Mouse (Mus musculus) embryonic facial prominence, embryonic 13.5 days (tissue): ENCODE measurements around the gene Lrp6. TPM values are rescaled to one million over a fixed set of nuclear protein-coding genes. Genes with fewer than 3 reads are reported as not detected.

Experiments
- ATAC-seq: fragments of 200-750 bp; cut with Nextera tagmentation; 2 replicates; pipeline ENCODE4 v1.8.0; 2017; ENCODE audit warnings: low read depth; ENCODE audit not compliant: insufficient number of reproducible peaks, insufficient read depth, low FRiP score, low TSS enrichment
- H3K27ac ChIP-seq: fragments of 300-500 bp; sonication (generic); 2 replicates; pipeline ENCODE4 v1.5.1; 2015; ENCODE audit warnings: moderate library complexity, mild to moderate bottlenecking, inconsistent platforms
- H3K27me3 ChIP-seq: fragments of 300-500 bp; sonication (generic); 2 replicates; pipeline ENCODE4 v1.6.1; 2015; ENCODE audit warnings: mild to moderate bottlenecking, inconsistent platforms
- H3K36me3 ChIP-seq: fragments of 300-500 bp; sonication (generic); 2 replicates; pipeline ENCODE4 v1.6.1; 2015; ENCODE audit warnings: mild to moderate bottlenecking, inconsistent platforms
- H3K4me1 ChIP-seq: fragments of 300-500 bp; sonication (generic); 2 replicates; pipeline ENCODE4 v1.6.1; 2015; ENCODE audit warnings: inconsistent platforms
- H3K4me2 ChIP-seq: fragments of 300-500 bp; sonication (generic); 2 replicates; pipeline ENCODE4 v1.6.1; 2015; ENCODE audit warnings: moderate library complexity, mild to moderate bottlenecking, inconsistent platforms
- H3K4me3 ChIP-seq: fragments of 300-500 bp; sonication (generic); 2 replicates; pipeline ENCODE4 v1.5.1; 2015; ENCODE audit warnings: mild to moderate bottlenecking, inconsistent platforms
- H3K9ac ChIP-seq: fragments of 300-500 bp; sonication (generic); 2 replicates; pipeline ENCODE4 v1.6.1; 2015; ENCODE audit warnings: mild to moderate bottlenecking, inconsistent platforms
- H3K9me3 ChIP-seq: fragments of 300-500 bp; sonication (generic); 2 replicates; pipeline ENCODE4 v1.6.1; 2016; ENCODE audit warnings: inconsistent platforms
- WGBS: fragments of 180-500 bp; shearing (Covaris S2); methylation state at CpG from one replicate; pipeline ENCODE4 v1.1.7; 2015; ENCODE audit warnings: mixed read lengths; 5-methylcytosine and 5-hydroxymethylcytosine counted together
- polyA plus RNA-seq: library from polyadenylated mRNA; unstranded; fragments of >200 nt; fragmentation: Nextera tagmentation; extraction: Ambion mirVana; gene quantifications from 2 replicates; pipeline ENCODE4 v1.2.1, GENCODE M21; 2015

The Lrp6 gene
- polyA plus RNA-seq, 1 experiment from 2014 or later = 34.2 TPM

- no peaks in the 10 kb centered on the region for H3K27me3 ChIP-seq
- H3K27ac ChIP-seq = peak overlapping the region; percentile 75
- H3K4me1 ChIP-seq = peaks cover 14% of the 10 kb centered on the region
- no peak overlapping the region for H3K4me3 ChIP-seq
- no peak for ATAC-seq
- WGBS = 63% methylated on average over 7 of the region's 7 CpGs
- no peaks in the 10 kb centered on the region for H3K9me3 ChIP-seq
- no peaks in the 10 kb centered on the region for H3K36me3 ChIP-seq
- H3K9ac ChIP-seq = no peak overlapping the region
- H3K4me2 ChIP-seq = no peak overlapping the region
Measured at GRCm38 (mm10) chr6:134601130-134601529, 34.4 kb upstream of the Lrp6 start.

- WGBS = 65% methylated on average over 1 of the region's 1 CpGs
- no peaks in the 10 kb centered on the region for H3K9me3 ChIP-seq
- H3K4me3 ChIP-seq = no peak overlapping the region
- no peak overlapping the region for H3K4me2 ChIP-seq
- H3K27me3 ChIP-seq = no peaks in the 10 kb centered on the region
- no peak overlapping the region for H3K9ac ChIP-seq
- H3K27ac ChIP-seq = no peak overlapping the region
- no peak for ATAC-seq
- H3K36me3 ChIP-seq = no peaks in the 10 kb centered on the region
- peaks cover 12% of the 10 kb centered on the region for H3K4me1 ChIP-seq
Measured at GRCm38 (mm10) chr6:134599239-134599638, 32.5 kb upstream of the Lrp6 start.

GRCm38 (mm10) chr6:134597651-134598229 is 31.0 kb upstream of the Lrp6 start:
- Histone ChIP-seq H3K9ac (no peak overlapping the region), H3K4me3 (no peak overlapping the region), H3K4me2 (no peak overlapping the region), H3K9me3 (no peaks in the 10 kb centered on the region), H3K27me3 (no peaks in the 10 kb centered on the region), H3K4me1 (peaks cover 7% of the 10 kb centered on the region), H3K27ac (no peak overlapping the region), H3K36me3 (no peaks in the 10 kb centered on the region)
- 85% methylated on average over 6 of the region's 6 CpGs for WGBS
- no peak for ATAC-seq

GRCm38 (mm10) chr6:134594569-134595442 is 28.0 kb upstream of the Lrp6 start:
- no peaks in the 10 kb centered on the region for H3K27me3 ChIP-seq
- no peaks in the 10 kb centered on the region for H3K9me3 ChIP-seq
- 74% methylated on average over 21 of the region's 21 CpGs for WGBS
- H3K4me3 ChIP-seq = no peak overlapping the region
- H3K27ac ChIP-seq = no peak overlapping the region
- no peak for ATAC-seq
- no peaks in the 10 kb centered on the region for H3K4me1 ChIP-seq
- no peak overlapping the region for H3K9ac ChIP-seq
- H3K4me2 ChIP-seq = no peak overlapping the region
- H3K36me3 ChIP-seq = no peaks in the 10 kb centered on the region

GRCm38 (mm10) chr6:134591614-134592013 is 24.8 kb upstream of the Lrp6 start:
- no peak for ATAC-seq
- Histone ChIP-seq H3K9me3 (no peaks in the 10 kb centered on the region), H3K4me1 (no peaks in the 10 kb centered on the region), H3K4me3 (no peak overlapping the region), H3K4me2 (no peak overlapping the region), H3K9ac (no peak overlapping the region), H3K27ac (no peak overlapping the region), H3K36me3 (no peaks in the 10 kb centered on the region), H3K27me3 (no peaks in the 10 kb centered on the region)
- whole genome bisulfite sequencing = 87% methylated on average over 2 of the region's 2 CpGs

GRCm38 (mm10) chr6:134586241-134586640 is 19.5 kb upstream of the Lrp6 start:
- no peak overlapping the region for H3K4me3 ChIP-seq
- WGBS = 81% methylated on average over 5 of the region's 5 CpGs
- H3K36me3 ChIP-seq = no peaks in the 10 kb centered on the region
- no peak overlapping the region for H3K4me2 ChIP-seq
- no peaks in the 10 kb centered on the region for H3K4me1 ChIP-seq
- no peaks in the 10 kb centered on the region for H3K27me3 ChIP-seq
- no peak overlapping the region for H3K9ac ChIP-seq
- no peaks in the 10 kb centered on the region for H3K9me3 ChIP-seq
- no peak overlapping the region for H3K27ac ChIP-seq
- no peak for ATAC-seq

- no peak for ATAC-seq
- WGBS = 93% methylated on average over 2 of the region's 2 CpGs
- no peak overlapping the region for H3K27ac ChIP-seq
Measured at GRCm38 (mm10) chr6:134584616-134585015, 17.9 kb upstream of the Lrp6 start.

GRCm38 (mm10) chr6:134582110-134582509 is 15.3 kb upstream of the Lrp6 start:
- H3K4me3 ChIP-seq = no peak overlapping the region
- no peak overlapping the region for H3K4me2 ChIP-seq
- H3K4me1 ChIP-seq = no peaks in the 10 kb centered on the region
- 75% methylated on average over 5 of the region's 5 CpGs for WGBS
- H3K27me3 ChIP-seq = no peaks in the 10 kb centered on the region
- no peaks in the 10 kb centered on the region for H3K36me3 ChIP-seq
- H3K9ac ChIP-seq = no peak overlapping the region
- no peak for ATAC-seq
- H3K27ac ChIP-seq = no peak overlapping the region
- H3K9me3 ChIP-seq = no peaks in the 10 kb centered on the region

More at GRCm38 (mm10) chr6:134584616-134585015, 17.9 kb upstream of the Lrp6 start:
- Histone ChIP-seq H3K27me3 (no peaks in the 10 kb centered on the region), H3K9me3 (no peaks in the 10 kb centered on the region), H3K4me3 (no peak overlapping the region), H3K9ac (no peak overlapping the region), H3K4me1 (no peaks in the 10 kb centered on the region), H3K36me3 (no peaks in the 10 kb centered on the region), H3K4me2 (no peak overlapping the region)

- Histone ChIP-seq H3K4me1 (no peaks in the 10 kb centered on the region), H3K9me3 (no peaks in the 10 kb centered on the region), H3K27me3 (no peaks in the 10 kb centered on the region), H3K4me2 (no peak overlapping the region), H3K36me3 (no peaks in the 10 kb centered on the region), H3K4me3 (no peak overlapping the region), H3K27ac (no peak overlapping the region), H3K9ac (no peak overlapping the region)
- ATAC-seq = no peak
- 88% methylated on average over 4 of the region's 4 CpGs for WGBS
Measured at GRCm38 (mm10) chr6:134579506-134579905, 12.7 kb upstream of the Lrp6 start.

- no peaks in the 10 kb centered on the region for H3K4me1 ChIP-seq
- 54% methylated on average over 6 of the region's 6 CpGs for WGBS
- H3K4me3 ChIP-seq = no peak overlapping the region
- no peak overlapping the region for H3K9ac ChIP-seq
- H3K4me2 ChIP-seq = no peak overlapping the region
- H3K9me3 ChIP-seq = no peaks in the 10 kb centered on the region
- no peaks in the 10 kb centered on the region for H3K27me3 ChIP-seq
- H3K27ac ChIP-seq = no peak overlapping the region
- no peak for ATAC-seq
- H3K36me3 ChIP-seq = no peaks in the 10 kb centered on the region
Measured at GRCm38 (mm10) chr6:134578039-134578438, 11.3 kb upstream of the Lrp6 start.

- H3K9ac ChIP-seq = no peak overlapping the region
- no peaks in the 10 kb centered on the region for H3K9me3 ChIP-seq
- H3K27ac ChIP-seq = no peak overlapping the region
- ATAC-seq = no peak
- H3K4me3 ChIP-seq = no peak overlapping the region
- H3K36me3 ChIP-seq = no peaks in the 10 kb centered on the region
- H3K4me1 ChIP-seq = no peaks in the 10 kb centered on the region
- WGBS = 58% methylated on average over 3 of the region's 3 CpGs
- no peak overlapping the region for H3K4me2 ChIP-seq
- no peaks in the 10 kb centered on the region for H3K27me3 ChIP-seq
Measured at GRCm38 (mm10) chr6:134575288-134575741, 8.6 kb upstream of the Lrp6 start.

- no peak overlapping the region for H3K27ac ChIP-seq
- H3K4me1 ChIP-seq = peaks cover 11% of the 10 kb centered on the region
- no peaks in the 10 kb centered on the region for H3K27me3 ChIP-seq
- H3K36me3 ChIP-seq = no peaks in the 10 kb centered on the region
- H3K9ac ChIP-seq = no peak overlapping the region
- no peak for ATAC-seq
- WGBS = 74% methylated on average over 5 of the region's 5 CpGs
- H3K9me3 ChIP-seq = no peaks in the 10 kb centered on the region
- H3K4me2 ChIP-seq = no peak overlapping the region
- no peak overlapping the region for H3K4me3 ChIP-seq
Measured at GRCm38 (mm10) chr6:134567986-134568556, 1.3 kb upstream of the Lrp6 start.
